Mouse (Mus musculus) MN1 (cell line): ENCODE measurements around the gene Raet1e.
"Not testable (repeated sequence)": the region's sequence is repeated elsewhere in the genome, so short reads cannot be mapped to it uniquely, and the experiment has no call there.

Experiments
- DNase-seq: peaks from one replicate; pipeline ENCODE4 v3.0.0-alpha.2; 2016; ENCODE audit warnings: low spot score

Gene Raet1e

GRCm38 (mm10) chr10:22165328-22166003, 7.1 kb downstream of the Raet1e start:
- not testable (repeated sequence) for DNase-seq

DNA sequence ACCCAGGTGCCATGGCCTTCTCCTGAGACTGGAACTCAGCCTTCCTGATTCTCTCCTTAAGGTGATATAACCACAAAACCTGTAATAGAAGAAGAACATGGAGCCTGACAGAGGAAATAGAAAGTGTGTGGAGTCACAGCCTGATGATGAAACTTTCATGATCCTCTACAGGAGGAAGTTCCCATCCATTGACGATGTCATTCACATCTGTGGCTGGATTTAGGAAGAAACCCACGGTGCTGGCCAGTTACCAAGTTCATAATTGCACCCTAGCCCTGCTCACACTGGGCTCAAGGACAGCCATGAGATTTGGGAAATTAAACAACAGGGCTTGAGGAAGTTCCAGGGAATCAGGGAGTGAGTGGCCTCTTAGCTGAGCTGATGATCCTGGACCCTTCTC, 7.7 kb downstream of the Raet1e start:
- not testable (repeated sequence) for DNase-seq

- not testable (repeated sequence) for DNase-seq
These were observed 8.7 kb downstream of the Raet1e start for GRCm38 (mm10) chr10:22167061-22167460.

- DNase-seq = not testable (repeated sequence)
These were observed 10.7 kb downstream of the Raet1e start for GRCm38 (mm10) chr10:22169116-22169515.

DNA sequence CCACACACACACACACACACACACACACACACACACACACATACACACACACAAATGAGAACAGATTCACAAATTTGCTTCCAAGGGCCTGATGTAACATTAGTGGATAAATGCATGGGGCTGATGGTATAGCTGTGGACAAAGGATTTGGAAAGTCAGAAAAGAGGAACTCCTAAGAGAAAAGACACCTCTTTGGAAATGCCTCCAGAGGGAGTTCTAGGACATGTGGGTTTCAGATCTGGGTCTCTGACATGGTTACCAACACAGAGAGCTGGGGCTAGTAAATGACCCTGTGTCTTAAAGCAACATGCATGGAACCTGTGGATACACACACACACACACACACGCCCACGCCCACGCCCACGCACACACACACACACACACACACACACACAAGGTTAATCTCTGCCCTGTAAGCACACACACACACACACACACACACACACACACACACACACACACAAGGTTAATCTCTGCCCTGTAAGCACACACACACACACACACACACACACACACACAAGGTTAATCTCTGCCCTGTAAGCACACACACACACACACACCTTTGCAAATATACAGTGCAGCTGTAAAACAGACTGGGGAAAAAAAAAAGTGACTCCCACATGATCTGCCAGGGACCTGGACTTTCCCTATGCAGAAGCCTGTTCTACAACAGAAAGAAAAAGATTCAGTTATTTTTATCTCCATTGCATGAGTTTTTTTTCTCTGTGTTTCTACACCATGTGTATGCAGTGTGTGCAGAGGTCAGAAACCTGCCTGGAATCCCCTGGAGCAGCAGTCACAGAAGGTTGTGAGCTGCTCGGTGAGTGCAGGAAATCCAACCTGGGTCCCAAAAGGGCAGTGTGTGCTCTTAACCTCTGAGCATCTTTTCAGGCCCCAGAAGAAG, 14.3 kb downstream of the Raet1e start:
- DNase-seq = not testable (repeated sequence)

DNA sequence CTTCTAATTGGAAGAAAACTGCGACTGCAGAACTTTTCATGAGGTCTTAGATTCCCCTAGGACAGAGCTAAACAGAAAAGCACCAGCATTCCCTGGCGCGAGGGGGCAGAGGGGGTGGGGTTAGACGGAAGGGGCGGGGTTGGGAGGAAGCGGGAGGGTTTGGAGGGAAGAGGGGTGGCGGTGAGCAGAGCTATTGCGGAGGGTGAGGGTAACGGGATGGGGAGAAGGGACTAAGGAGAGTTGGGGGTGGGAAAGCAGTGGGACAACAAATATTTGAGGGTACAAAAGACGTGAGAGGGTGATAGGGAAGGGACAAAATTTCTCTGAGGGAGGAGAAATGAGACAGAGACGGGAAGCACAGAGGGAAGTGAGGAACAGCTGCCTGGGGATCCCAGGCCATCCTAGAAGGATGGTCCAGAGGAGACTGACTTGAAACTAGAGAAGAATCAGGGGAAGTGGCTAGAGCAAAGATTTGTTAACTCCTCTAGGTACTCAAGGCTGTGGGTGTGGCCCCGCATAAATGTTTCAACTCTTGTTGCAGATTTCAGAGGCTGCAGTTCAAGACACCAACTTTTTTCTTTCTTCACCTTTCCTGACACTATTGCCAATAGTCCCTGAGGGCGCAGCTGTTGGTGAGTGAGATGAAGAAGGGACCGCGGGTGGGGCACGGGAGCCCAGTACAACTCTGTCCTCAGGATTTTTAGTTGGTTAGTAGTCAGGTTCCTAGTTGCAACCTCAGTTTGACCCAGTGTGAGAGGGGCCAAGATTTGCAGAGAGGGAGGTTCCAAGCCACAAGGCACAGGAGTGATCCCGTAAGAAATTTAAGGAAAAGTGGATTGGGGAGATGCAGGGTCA, 15.2 kb downstream of the Raet1e start:
- not testable (repeated sequence) for DNase-seq

DNA sequence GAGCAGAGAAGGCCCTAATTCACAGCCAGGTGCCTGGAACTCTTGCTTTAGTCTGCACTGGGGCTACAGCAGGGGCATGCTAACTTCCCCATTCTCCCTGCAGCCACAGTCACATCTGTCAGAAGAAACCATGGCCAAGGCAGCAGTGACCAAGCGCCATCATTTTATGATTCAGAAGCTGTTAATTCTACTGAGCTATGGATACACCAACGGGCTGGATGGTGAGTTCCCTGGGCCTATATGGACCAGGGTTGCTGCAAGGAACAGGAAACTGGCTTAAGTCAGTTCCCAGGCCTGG, 15.8 kb downstream of the Raet1e start:
- DNase-seq = not testable (repeated sequence)

- DNase-seq = not testable (repeated sequence)
These were observed 18.1 kb downstream of the Raet1e start for GRCm38 (mm10) chr10:22176515-22176914.

DNA sequence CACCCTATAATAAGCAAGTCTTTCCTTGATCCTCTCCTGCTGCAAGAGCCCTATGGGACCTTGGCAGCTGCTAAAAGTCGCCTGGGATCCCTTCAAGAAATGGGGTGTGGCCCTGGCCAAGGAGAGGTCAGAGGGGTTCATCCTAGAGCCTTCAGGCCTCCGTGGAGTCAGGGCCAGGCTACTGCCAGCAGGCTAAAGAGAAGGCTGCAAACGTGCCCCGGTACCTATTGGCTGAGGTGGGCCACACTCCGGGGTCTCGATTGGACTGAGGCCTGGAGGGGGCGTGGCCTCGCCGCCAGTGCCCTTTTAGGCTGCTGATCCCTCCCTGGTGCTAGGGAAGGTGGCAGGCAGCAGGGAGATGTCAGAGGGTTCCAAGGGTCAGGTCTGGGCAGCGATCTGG, 32.7 kb downstream of the Raet1e start:
- not testable (repeated sequence) for DNase-seq

DNA sequence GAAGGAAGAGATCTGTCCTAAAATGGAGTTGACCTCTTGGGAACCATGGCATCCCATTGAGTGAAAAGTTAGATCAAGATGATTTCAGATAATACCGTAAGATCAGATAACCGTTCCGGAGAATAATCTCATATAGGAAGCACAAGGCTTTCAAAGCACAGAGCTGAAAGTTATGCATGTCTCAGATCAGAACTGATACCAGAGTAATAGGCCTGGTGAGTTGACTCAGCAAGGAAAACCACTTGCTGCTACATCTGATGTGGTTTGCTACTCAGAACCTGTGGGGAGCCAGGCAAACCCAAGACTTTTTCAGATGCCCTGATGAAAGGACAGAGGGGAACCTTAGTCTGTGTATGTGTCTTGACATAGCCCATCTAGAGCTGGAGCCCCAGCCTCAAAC, 43.0 kb downstream of the Raet1e start:
- not testable (repeated sequence) for DNase-seq

- not testable (repeated sequence) for DNase-seq
These were observed 44.6 kb downstream of the Raet1e start for GRCm38 (mm10) chr10:22202784-22203583.

GRCm38 (mm10) chr10:22206443-22206842, 48.1 kb downstream of the Raet1e start:
- not testable (repeated sequence) for DNase-seq

GRCm38 (mm10) chr10:22212012-22212696, 53.8 kb downstream of the Raet1e start:
- not testable (repeated sequence) for DNase-seq

DNA sequence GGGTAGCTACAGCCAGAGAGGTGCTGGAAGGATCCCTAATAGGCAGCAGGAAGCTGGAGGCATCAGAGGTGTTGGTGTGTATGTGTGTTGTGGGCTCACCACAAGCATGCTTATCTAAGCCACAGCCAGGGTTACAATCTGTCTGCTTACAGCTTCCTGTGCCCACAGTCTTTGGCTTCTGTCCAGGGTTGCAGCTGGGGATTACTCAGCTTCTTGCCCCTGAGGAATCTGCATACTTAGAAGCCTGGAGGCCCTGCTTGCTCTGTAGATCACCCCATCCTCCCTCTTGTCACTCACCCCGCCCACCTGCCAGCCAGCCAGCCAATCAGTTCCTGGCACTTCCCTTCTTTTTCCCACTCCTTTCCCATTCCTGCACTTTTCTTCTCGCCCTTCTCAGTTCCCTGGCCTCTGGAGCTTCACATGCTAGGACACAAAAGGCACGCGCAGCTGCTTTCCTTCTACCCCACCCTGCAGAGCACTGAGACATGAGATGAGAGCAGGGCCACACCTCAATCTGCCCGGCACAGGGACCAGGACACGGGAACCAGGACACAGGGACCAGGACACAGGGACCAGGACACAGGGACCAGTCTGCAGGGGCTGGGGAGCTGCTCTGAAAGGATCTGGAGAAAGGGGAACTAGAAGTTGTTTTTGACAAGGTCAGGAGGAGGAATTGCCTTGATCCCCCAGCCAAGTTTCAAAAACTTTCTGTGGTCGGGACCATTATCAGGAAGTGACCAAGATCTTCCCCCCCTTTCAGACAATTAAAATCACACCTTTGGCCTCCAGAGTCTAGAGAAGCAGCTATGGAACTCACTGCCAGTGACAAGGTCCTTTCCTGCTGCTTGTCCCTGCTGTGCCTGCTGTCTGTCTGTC, 65.3 kb downstream of the Raet1e start:
- not testable (repeated sequence) for DNase-seq

DNA sequence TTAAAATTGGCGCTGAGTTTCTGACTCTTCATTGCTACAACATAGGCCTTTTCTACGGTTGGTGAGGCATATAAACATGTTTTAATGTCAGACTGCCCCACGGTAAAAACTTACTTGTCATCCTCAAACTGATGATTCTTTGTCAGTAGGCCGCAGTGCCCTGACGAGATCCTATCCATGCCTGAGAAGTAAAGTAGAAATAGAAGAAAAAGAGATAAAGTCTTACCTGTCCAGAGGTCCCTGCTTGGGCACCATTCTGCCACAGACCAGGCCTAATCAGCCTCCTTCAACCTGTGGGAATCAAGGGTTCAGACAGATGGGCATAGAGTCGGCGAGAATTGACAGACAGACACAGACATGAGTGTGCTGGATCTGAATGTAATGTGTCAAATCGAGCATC, 106.7 kb downstream of the Raet1e start:
- DNase-seq = no peak

DNA sequence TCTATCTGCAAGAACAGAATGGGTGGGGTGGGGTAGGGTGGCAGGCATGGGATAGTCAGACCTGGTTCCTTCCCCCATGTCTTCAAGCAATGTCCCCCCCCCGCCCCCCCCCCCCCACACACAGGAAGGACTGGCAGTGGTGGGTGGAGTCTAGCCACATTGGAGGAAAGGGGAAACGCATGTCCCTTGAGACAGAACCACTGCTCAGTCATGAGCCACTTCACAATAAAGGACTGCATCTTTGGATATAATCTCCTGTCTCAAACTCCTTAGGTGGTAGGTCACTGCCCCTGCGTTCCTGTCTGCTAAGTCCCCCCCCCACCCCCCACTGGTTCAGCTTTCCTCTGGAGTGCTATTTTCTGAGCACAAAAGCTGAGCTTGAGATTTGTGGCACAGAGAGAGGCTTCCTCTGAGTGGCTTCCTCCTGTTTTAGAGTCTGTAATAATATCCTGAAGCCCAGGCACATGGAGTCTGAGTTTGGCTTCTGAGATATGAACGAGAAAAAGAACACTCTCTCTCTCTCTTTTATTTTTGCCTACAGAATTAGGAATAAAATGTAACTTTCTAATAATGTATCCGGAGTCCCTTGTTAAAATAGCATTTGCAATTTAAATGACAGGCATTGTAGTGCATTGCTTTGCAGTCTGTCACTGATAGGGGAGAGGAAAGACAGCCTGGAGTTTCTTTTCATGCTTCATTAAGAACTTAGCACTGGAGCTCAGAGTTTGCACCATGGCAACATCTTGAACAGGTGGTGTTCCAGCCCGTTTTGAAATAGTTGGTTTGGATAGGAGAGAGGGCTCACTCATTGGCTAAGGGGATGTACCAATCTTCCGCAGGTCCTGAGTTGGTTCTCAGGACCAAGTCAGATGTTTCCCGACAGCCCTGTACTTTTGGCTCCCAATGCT, 112.8 kb downstream of the Raet1e start:
- not testable (repeated sequence) for DNase-seq

DNA sequence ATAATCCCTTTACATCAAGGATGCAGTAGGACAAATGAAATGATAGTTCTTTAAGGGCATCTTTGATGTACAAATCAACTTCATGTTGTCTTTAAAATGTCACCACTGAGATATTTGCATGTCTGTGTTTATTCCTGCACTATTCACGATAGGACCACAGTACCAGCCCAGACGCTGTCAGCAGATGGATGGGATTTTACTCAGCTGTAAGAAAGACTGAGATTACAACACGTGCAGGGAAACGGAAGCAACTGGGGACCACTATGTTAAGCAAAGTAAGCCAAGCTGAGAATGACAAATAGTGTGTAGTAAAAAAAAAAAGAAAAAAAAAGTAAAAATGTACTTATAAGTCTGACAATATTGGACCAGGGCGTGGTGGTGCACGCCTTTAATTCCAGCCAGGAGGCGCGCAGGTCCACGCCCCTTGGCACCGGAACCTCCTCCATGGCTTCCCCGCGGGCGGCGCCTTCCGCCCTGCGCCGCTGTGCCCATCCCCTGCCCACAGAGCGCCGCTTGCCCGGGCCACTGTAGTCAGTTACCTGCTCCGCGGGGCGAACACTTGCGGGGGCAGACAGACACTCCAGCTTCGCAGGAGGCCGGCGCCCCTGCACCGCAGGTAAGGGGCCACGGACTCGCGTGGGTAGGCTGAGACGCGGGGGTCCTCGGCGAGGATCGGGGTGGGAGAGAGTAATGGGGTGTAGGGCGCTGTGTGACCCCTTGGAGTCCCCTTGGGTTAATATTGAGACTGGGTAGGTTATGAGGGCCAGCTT, 114.7 kb downstream of the Raet1e start:
- DNase-seq = not testable (repeated sequence)
